Mouse (Mus musculus) embryonic facial prominence, embryonic 10.5 days (tissue): ENCODE measurements at regions not wholly inside any gene's neighbourhood (a gene's known extent, or its start where the extent isn't known, plus 50 kb on each side); places are given as distances from the start of the nearest gene placed in this dataset.

Source experiments
- DNase-seq: peaks from one replicate; pipeline ENCODE4 v3.0.0-alpha.2; 2017; ENCODE audit warnings: low spot score
- H3K27ac ChIP-seq: fragments of 300-500 bp; sonication (generic); replicated peaks from 2 replicates; pipeline ENCODE4 v1.5.1; 2016; ENCODE audit warnings: mild to moderate bottlenecking
- H3K27me3 ChIP-seq: fragments of 300-500 bp; sonication (generic); replicated peaks from 2 replicates; pipeline ENCODE4 v1.6.1; 2016; ENCODE audit warnings: low read depth, mild to moderate bottlenecking; ENCODE audit not compliant: poor library complexity, severe bottlenecking
- H3K36me3 ChIP-seq: fragments of 300-500 bp; sonication (generic); replicated peaks from 2 replicates; pipeline ENCODE4 v1.6.1; 2016; ENCODE audit warnings: mild to moderate bottlenecking, moderate library complexity
- H3K4me1 ChIP-seq: fragments of 300-500 bp; sonication (generic); 2 replicates; pipeline ENCODE4 v1.6.1; 2016
- H3K4me3 ChIP-seq: fragments of 300-500 bp; sonication (generic); 2 replicates; pipeline ENCODE4 v1.5.1; 2016; ENCODE audit warnings: mild to moderate bottlenecking, moderate library complexity
- H3K9me3 ChIP-seq: fragments of 300-500 bp; sonication (generic); 2 replicates; pipeline ENCODE4 v1.6.1; 2016; ENCODE audit warnings: mild to moderate bottlenecking
- WGBS: fragments of 180-500 bp; shearing (Covaris S2); methylation state at CpG from one replicate; pipeline ENCODE4 v1.1.7; 2016; 5-methylcytosine and 5-hydroxymethylcytosine counted together

GRCm38 (mm10) chr7:129909730-129910129, 318.1 kb downstream of the Wdr11 start:
- no peak overlapping the region for H3K4me3 ChIP-seq
- H3K9me3 ChIP-seq, result no peaks in the 10 kb centered on the region
- no peaks in the 10 kb centered on the region for H3K4me1 ChIP-seq
- no peak for DNase-seq
- no peaks in the 10 kb centered on the region for H3K36me3 ChIP-seq
- H3K27me3 ChIP-seq, result no peaks in the 10 kb centered on the region
- WGBS, result 85% methylated on average over 1 of the region's 1 CpGs
- H3K27ac ChIP-seq, result no peak overlapping the region

GRCm38 (mm10) chr7:129910826-129911225, 319.2 kb downstream of the Wdr11 start:
- Histone ChIP-seq H3K4me1 (no peaks in the 10 kb centered on the region), H3K27ac (no peak overlapping the region), H3K36me3 (no peaks in the 10 kb centered on the region), H3K4me3 (no peak overlapping the region), H3K27me3 (no peaks in the 10 kb centered on the region), H3K9me3 (no peaks in the 10 kb centered on the region)
- WGBS, result 82% methylated on average over 3 of the region's 3 CpGs
- no peak for DNase-seq

GRCm38 (mm10) chr7:129914871-129915270, 323.2 kb downstream of the Wdr11 start:
- no peak overlapping the region for H3K4me3 ChIP-seq
- no peak for DNase-seq
- no peaks in the 10 kb centered on the region for H3K9me3 ChIP-seq
- peaks cover 16% of the 10 kb centered on the region for H3K4me1 ChIP-seq
- WGBS, result 90% methylated on average over 6 of the region's 6 CpGs
- H3K36me3 ChIP-seq, result no peaks in the 10 kb centered on the region
- no peaks in the 10 kb centered on the region for H3K27me3 ChIP-seq
- no peak overlapping the region for H3K27ac ChIP-seq

GRCm38 (mm10) chr7:129918240-129919200, 326.9 kb downstream of the Wdr11 start:
- H3K4me3 ChIP-seq, result no peak overlapping the region
- 87% methylated on average over 18 of the region's 18 CpGs for WGBS
- H3K9me3 ChIP-seq, result no peaks in the 10 kb centered on the region
- H3K4me1 ChIP-seq, result peaks cover 23% of the 10 kb centered on the region
- H3K36me3 ChIP-seq, result no peaks in the 10 kb centered on the region
- no peak for DNase-seq
- H3K27me3 ChIP-seq, result no peaks in the 10 kb centered on the region
- no peak overlapping the region for H3K27ac ChIP-seq

DNA sequence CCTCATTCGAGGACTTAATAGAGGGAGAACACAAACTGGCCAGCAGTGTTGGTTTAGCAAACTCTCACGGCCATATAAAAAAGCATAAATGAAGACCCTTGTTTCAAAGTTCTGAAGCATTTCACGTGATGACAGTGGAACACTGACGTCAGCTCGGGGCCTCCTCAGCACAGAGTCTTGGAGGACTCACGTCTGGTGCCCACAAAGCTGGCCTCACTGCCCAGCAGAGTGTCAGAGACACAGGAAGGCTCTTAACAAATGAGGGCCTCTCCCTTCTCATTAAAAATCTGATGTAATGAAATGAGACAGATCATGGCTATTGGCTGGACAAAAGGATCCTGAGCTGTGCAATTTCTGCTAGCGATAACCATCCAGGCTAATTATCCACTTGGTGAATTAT, 330.6 kb downstream of the Wdr11 start:
- WGBS, result 70% methylated on average over 7 of the region's 7 CpGs
- Histone ChIP-seq H3K27ac (no peak overlapping the region), H3K27me3 (no peaks in the 10 kb centered on the region), H3K9me3 (no peaks in the 10 kb centered on the region; the same call in 1 of the 2 replicates), H3K36me3 (no peaks in the 10 kb centered on the region), H3K4me3 (no peak overlapping the region), H3K4me1 (peaks cover 23% of the 10 kb centered on the region)
- DNase-seq, result no peak

DNA sequence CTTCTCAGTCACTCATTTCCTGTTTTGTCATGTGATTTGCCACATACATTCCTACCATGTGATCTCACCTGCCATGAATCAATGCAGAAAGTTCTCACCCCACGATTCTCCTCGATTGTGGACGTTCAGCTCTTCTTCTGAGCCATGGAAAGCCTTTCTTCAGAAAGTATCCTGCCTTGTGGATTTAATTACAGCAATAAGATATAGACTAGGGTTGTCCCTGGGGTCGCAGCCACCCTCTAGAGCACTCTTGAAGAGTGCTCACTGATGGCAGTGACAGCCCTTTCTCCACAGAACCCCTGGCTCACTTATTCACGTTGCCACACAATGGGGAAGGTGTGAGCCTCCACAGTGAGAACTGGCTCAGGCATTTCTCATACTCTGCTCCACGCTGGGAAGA, 345.1 kb downstream of the Wdr11 start:
- Histone ChIP-seq H3K27ac (no peak overlapping the region), H3K4me1 (peaks cover 8% of the 10 kb centered on the region; the same call in 1 of the 2 replicates), H3K4me3 (no peak overlapping the region), H3K9me3 (no peaks in the 10 kb centered on the region), H3K27me3 (no peaks in the 10 kb centered on the region), H3K36me3 (no peaks in the 10 kb centered on the region)
- 78% methylated on average over 6 of the region's 6 CpGs for WGBS
- DNase-seq, result no peak

- no peak overlapping the region for H3K4me3 ChIP-seq
- no peak overlapping the region for H3K27ac ChIP-seq
- no peaks in the 10 kb centered on the region for H3K27me3 ChIP-seq
- no peak for DNase-seq
- H3K36me3 ChIP-seq, result no peaks in the 10 kb centered on the region
- peaks cover 12% of the 10 kb centered on the region; the same call in 1 of the 2 replicates for H3K4me1 ChIP-seq
- 89% methylated on average over 6 of the region's 6 CpGs for WGBS
- no peaks in the 10 kb centered on the region for H3K9me3 ChIP-seq
These were observed 346.1 kb downstream of the Wdr11 start for GRCm38 (mm10) chr7:129937715-129938114.

DNA sequence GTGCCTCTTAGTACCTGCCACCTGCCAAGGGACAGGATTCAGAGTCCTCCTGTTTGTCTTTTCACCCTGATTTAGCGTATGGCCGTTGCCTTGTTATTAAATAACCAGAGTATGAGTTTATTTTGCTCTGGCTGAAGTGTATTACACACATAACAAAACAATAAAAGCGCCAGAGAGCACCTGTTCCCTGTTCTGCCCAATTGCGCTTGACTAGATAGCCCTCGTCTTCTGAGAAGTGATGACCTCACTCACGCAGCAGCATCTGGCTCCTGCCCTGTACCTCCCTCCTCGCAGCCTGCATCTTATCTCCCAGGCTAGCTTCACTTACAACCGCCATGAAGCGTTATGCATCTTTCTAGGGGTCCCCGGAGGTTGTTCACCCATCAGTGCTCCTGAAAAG, 346.5 kb downstream of the Wdr11 start:
- H3K36me3 ChIP-seq, result no peaks in the 10 kb centered on the region
- no peak overlapping the region for H3K27ac ChIP-seq
- H3K27me3 ChIP-seq, result no peaks in the 10 kb centered on the region
- DNase-seq, result no peak
- no peaks in the 10 kb centered on the region for H3K9me3 ChIP-seq
- H3K4me1 ChIP-seq, result peaks cover 12% of the 10 kb centered on the region; the same call in 1 of the 2 replicates
- no peak overlapping the region for H3K4me3 ChIP-seq
- WGBS, result 86% methylated on average over 10 of the region's 10 CpGs

GRCm38 (mm10) chr7:129939266-129939665, 347.6 kb downstream of the Wdr11 start:
- no peak for DNase-seq
- 89% methylated on average over 5 of the region's 5 CpGs for WGBS

DNA sequence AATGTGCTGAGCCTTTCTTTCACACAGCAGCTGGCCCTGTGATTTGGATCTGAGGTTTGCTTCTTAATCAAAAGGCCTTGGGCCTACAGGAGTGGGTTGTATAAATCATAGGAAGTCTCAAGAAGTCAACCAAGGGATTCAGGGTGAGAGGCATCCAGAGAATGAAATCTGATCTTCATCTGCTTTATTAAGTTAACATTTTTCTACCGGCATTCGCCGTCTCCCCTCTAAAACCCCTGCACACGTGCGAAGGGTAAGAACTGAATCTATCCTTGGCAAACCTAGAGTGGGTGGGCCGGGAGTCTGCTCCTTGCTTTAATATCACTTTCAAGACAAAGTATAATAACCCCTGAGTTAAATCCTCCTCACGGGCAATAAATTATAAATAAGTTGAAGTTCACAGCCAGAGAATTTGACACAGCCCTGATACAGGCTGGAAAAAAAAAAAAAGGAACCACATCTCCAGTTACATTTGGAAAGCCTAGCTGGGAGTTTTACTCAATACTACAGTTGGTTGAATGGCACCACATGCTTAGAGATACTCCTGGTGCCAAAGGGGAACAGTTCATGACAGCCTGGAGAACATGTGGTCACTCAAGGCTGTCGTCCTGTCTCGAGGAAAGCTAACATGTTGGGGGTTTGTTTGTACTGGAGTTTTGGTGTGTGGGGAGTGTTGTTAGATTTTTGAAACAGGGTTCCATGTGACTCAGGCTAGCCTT, 349.8 kb downstream of the Wdr11 start:
- DNase-seq, result no peak
- Histone ChIP-seq H3K36me3 (no peaks in the 10 kb centered on the region), H3K9me3 (no peaks in the 10 kb centered on the region), H3K27me3 (no peaks in the 10 kb centered on the region), H3K4me1 (peaks cover 9% of the 10 kb centered on the region; the same call in 1 of the 2 replicates), H3K27ac (no peak overlapping the region), H3K4me3 (no peak overlapping the region)
- 55% methylated on average over 9 of the region's 9 CpGs for WGBS

More at GRCm38 (mm10) chr7:129939266-129939665, 347.6 kb downstream of the Wdr11 start:
- Histone ChIP-seq H3K9me3 (no peaks in the 10 kb centered on the region), H3K27me3 (no peaks in the 10 kb centered on the region), H3K4me1 (peaks cover 9% of the 10 kb centered on the region; the same call in 1 of the 2 replicates), H3K4me3 (no peak overlapping the region), H3K27ac (no peak overlapping the region), H3K36me3 (no peaks in the 10 kb centered on the region)

DNA sequence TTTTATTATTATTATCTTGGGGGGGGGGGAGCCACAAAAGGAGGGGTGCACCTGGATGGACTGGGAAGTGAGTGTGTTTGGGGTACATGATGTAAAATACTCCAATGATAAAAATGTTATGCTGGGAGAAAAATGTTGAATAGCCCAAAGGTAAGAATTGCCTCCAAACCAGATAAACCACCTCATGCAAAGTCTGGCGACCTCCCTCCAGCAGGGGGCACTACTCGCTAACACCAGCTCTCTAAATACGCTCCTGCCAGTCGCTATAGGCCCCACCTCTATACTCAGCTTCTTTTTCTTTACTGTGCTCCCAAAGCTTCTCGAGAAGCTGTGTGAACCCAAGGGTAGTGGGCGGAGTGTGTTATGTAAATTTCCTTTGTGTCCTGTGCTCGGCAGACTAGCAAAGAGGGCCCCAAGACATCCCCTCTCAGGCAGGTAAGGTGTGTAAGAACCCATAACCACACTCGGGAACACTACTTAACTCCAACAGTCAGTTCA, 357.0 kb downstream of the Wdr11 start:
- Histone ChIP-seq H3K36me3 (no peaks in the 10 kb centered on the region), H3K4me1 (no peaks in the 10 kb centered on the region), H3K4me3 (no peak overlapping the region), H3K27me3 (no peaks in the 10 kb centered on the region), H3K9me3 (0 out of 2 replicates have a peak, but pooled peaks cover 2% of the 10 kb centered on the region), H3K27ac (no peak overlapping the region)
- DNase-seq, result no peak
- WGBS, result 72% methylated on average over 8 of the region's 8 CpGs

- no peak for DNase-seq
- Histone ChIP-seq H3K4me1 (no peaks in the 10 kb centered on the region), H3K27ac (no peak overlapping the region), H3K9me3 (0 out of 2 replicates have a peak, but pooled peaks cover 2% of the 10 kb centered on the region), H3K36me3 (no peaks in the 10 kb centered on the region), H3K27me3 (no peaks in the 10 kb centered on the region), H3K4me3 (no peak overlapping the region)
- WGBS, result 91% methylated on average over 1 of the region's 1 CpGs
These were observed 358.8 kb downstream of the Wdr11 start for GRCm38 (mm10) chr7:129950456-129950855.
